Mouse (Mus musculus) MEL (cell line): ENCODE data around the gene Ap5z1. TPM values are rescaled to one million over a fixed set of nuclear protein-coding genes. Genes with fewer than 3 reads are reported as not detected.

Source experiments
- DNase-seq: peaks from one replicate; pipeline ENCODE4 v3.0.0; 2011; ENCODE audit warnings: low read depth, low spot score
- H3K27ac ChIP-seq: 2 replicates; pipeline ENCODE4 v1.5.1; 2012; ENCODE audit warnings: low read depth, mild to moderate bottlenecking, control low read depth, low read length, moderate library complexity; ENCODE audit not compliant: control insufficient read depth
- H3K27me3 ChIP-seq, 2 experiments: fragments of 150-350 bp in 1 of 2; sonication (generic) in 1 of 2; 2 replicates each; pipeline ENCODE4 v1.6.1; 2012; ENCODE audit warnings: low read length in 2 of 2, mild to moderate bottlenecking in 2 of 2, improper control_type of control experiment in 1 of 2, moderate library complexity in 1 of 2; ENCODE audit not compliant: insufficient read depth in 2 of 2, control insufficient read depth in 1 of 2
- H3K36me3 ChIP-seq, 2 experiments: 2 replicates each; pipeline ENCODE4 v1.6.1; 2012 to 2014; ENCODE audit warnings: low read length in 2 of 2, improper control_type of control experiment in 1 of 2, inconsistent platforms in 1 of 2, mild to moderate bottlenecking in 1 of 2; ENCODE audit not compliant: insufficient read depth in 2 of 2, control insufficient read depth in 1 of 2
- H3K4me1 ChIP-seq, 2 experiments: fragments of 150-350 bp in 1 of 2; sonication (generic) in 1 of 2; 2 replicates each; pipeline ENCODE4 v1.6.1; 2012; ENCODE audit warnings: low read length in 2 of 2, improper control_type of control experiment in 1 of 2, mild to moderate bottlenecking in 1 of 2; ENCODE audit not compliant: insufficient read depth in 2 of 2, control insufficient read depth in 1 of 2
- H3K4me3 ChIP-seq, 2 experiments: fragments of 150-350 bp in 1 of 2; sonication (generic) in 1 of 2; 2 replicates each; pipeline ENCODE4 v1.5.1; 2012; ENCODE audit warnings: low read depth in 2 of 2, low read length in 2 of 2, mild to moderate bottlenecking in 2 of 2, moderate library complexity in 2 of 2, control low read depth in 1 of 2, improper control_type of control experiment in 1 of 2; ENCODE audit not compliant: control insufficient read depth in 1 of 2, insufficient read depth in 1 of 2
- H3K79me2 ChIP-seq: 2 replicates; pipeline ENCODE4 v1.6.1; 2012; ENCODE audit warnings: mild to moderate bottlenecking, low read length, moderate library complexity; ENCODE audit not compliant: control insufficient read depth, poor library complexity, insufficient read depth
- H3K9ac ChIP-seq: 2 replicates; pipeline ENCODE4 v1.6.1; 2012; ENCODE audit warnings: low read depth, mild to moderate bottlenecking, control low read depth, low read length, moderate library complexity; ENCODE audit not compliant: control insufficient read depth, poor library complexity, severe bottlenecking
- H3K9me3 ChIP-seq: fragments of 150-350 bp; sonication (generic); replicated peaks from 2 replicates; pipeline ENCODE4 v1.6.1; 2012; ENCODE audit warnings: mild to moderate bottlenecking, low read length, improper control_type of control experiment, moderate library complexity; ENCODE audit not compliant: insufficient read depth
- BHLHE40 ChIP-seq: IDR thresholded peaks from 2 replicates; pipeline ENCODE4 v1.6.1; 2012; ENCODE audit warnings: low read depth, mild to moderate bottlenecking, inconsistent platforms, low read length, improper control_type of control experiment, borderline replicate concordance
- CTCF ChIP-seq, 3 experiments: IDR thresholded peaks in 2 of 3; conservative IDR thresholded peaks in 1 of 3; 2 replicates each; pipeline ENCODE4 v1.5.1; 2011 to 2012; ENCODE audit warnings: low read length in 3 of 3, low read depth in 2 of 3, mild to moderate bottlenecking in 2 of 3, improper control_type of control experiment in 1 of 3, inconsistent platforms in 1 of 3, mixed read lengths in 1 of 3, moderate library complexity in 1 of 3; ENCODE audit not compliant: control insufficient read depth in 1 of 3, insufficient read depth in 1 of 3, poor library complexity in 1 of 3, severe bottlenecking in 1 of 3
- E2F4 ChIP-seq: IDR thresholded peaks from 2 replicates; pipeline ENCODE4 v1.6.1; 2011; ENCODE audit warnings: low read depth, low read length, improper control_type of control experiment, borderline replicate concordance
- EP300 ChIP-seq, 2 experiments: IDR thresholded peaks; 2 replicates each; pipeline ENCODE4 v1.6.1; 2011; ENCODE audit warnings: improper control_type of control experiment in 2 of 2, low read length in 2 of 2, low read depth in 1 of 2, mild to moderate bottlenecking in 1 of 2
- GABPA ChIP-seq: IDR thresholded peaks from 2 replicates; pipeline ENCODE4 v1.6.1; 2012; ENCODE audit warnings: low read depth, mild to moderate bottlenecking, inconsistent platforms, low read length, improper control_type of control experiment, moderate library complexity
- GATA1 ChIP-seq: IDR thresholded peaks from 2 replicates; pipeline ENCODE4 v1.6.1; 2011; ENCODE audit warnings: low read depth, low read length, improper control_type of control experiment
- JUND ChIP-seq: IDR thresholded peaks from 2 replicates; pipeline ENCODE4 v1.6.1; 2011; ENCODE audit warnings: low read depth, mild to moderate bottlenecking, improper control_type of control experiment, low read length
- MAX ChIP-seq: IDR thresholded peaks from 2 replicates; pipeline ENCODE4 v1.6.1; 2011; ENCODE audit warnings: low read length, improper control_type of control experiment
- MXI1 ChIP-seq: IDR thresholded peaks from 2 replicates; pipeline ENCODE4 v1.6.1; 2011; ENCODE audit warnings: mild to moderate bottlenecking, low read depth, low read length, improper control_type of control experiment
- NELFE ChIP-seq: IDR thresholded peaks from 2 replicates; pipeline ENCODE4 v1.6.1; 2011; ENCODE audit warnings: low read depth, low read length, improper control_type of control experiment
- RCOR1 ChIP-seq: IDR thresholded peaks from 2 replicates; pipeline ENCODE4 v1.6.1; 2012; ENCODE audit warnings: low read depth, mild to moderate bottlenecking, inconsistent platforms, low read length, improper control_type of control experiment
- SIN3A ChIP-seq: IDR thresholded peaks from 2 replicates; pipeline ENCODE4 v1.6.1; 2012; ENCODE audit warnings: low read length, improper control_type of control experiment, inconsistent platforms
- UBTF ChIP-seq: IDR thresholded peaks from 2 replicates; pipeline ENCODE4 v1.6.1; 2012; ENCODE audit warnings: low read depth, mild to moderate bottlenecking, inconsistent platforms, low read length, improper control_type of control experiment, moderate library complexity, borderline replicate concordance; ENCODE audit not compliant: insufficient read depth
- ZNF384 ChIP-seq: IDR thresholded peaks from 2 replicates; pipeline ENCODE4 v1.6.1; 2012; ENCODE audit warnings: low read depth, mild to moderate bottlenecking, inconsistent platforms, low read length, improper control_type of control experiment
- polyA plus RNA-seq, 2 experiments: library from polyadenylated mRNA; stranded (reverse) in 1 of 2; unstranded in 1 of 2; fragments of >175 nt in 1 of 2; fragments of >200 nt in 1 of 2; gene quantifications; 2 replicates each; pipeline versions ENCODE4 v1.2.1 to v1.2.4; 2012; ENCODE audit warnings: low replicate concordance in 2 of 2, low read depth in 1 of 2; ENCODE audit not compliant: insufficient read length in 2 of 2, insufficient read depth in 1 of 2, missing spikeins in 1 of 2
- total RNA-seq: library from RNA; depleted of rRNA; stranded (reverse); fragments of 300-350 nt; gene quantifications from 2 replicates; pipeline ENCODE4 v1.2.3, GENCODE M21; 2012

The Ap5z1 gene
- total and polyA plus RNA-seq, 3 experiments: 4.4 to 13.5 TPM; not detected in 1

GRCm38 (mm10) chr5:142512112-142512511, 48.4 kb downstream of the Ap5z1 start:
- H3K27me3 ChIP-seq: peaks cover 0 to 3% of the 10 kb centered on the region in 2 experiments; a peak in 2 of 4 replicates
- H3K9ac ChIP-seq: no peak overlapping the region
- H3K79me2 ChIP-seq: no peaks in the 10 kb centered on the region
- no peak overlapping the region for H3K4me3 ChIP-seq
- DNase-seq: no peak
- H3K36me3 ChIP-seq: no peaks in the 10 kb centered on the region
- TF ChIP-seq BHLHE40: no peak
- TF ChIP-seq MAX: no peak
- TF ChIP-seq SIN3A: no peak
- no peak for TF ChIP-seq JUND
- no peak for TF ChIP-seq MXI1
- no peaks in the 10 kb centered on the region for H3K9me3 ChIP-seq
- H3K27ac ChIP-seq: no peak overlapping the region
- H3K4me1 ChIP-seq: no peaks in the 10 kb centered on the region

GRCm38 (mm10) chr5:142518973-142519372, 55.2 kb downstream of the Ap5z1 start:
- no peak for DNase-seq
- TF ChIP-seq UBTF (no peak), E2F4 (no peak)
- TF ChIP-seq, all 39 proteins: peak for 0
- Histone ChIP-seq H3K27me3 (peaks cover 0 to 2% of the 10 kb centered on the region in 2 experiments; a peak in 2 of 4 replicates), H3K4me3 (no peak overlapping the region), H3K27ac (no peak overlapping the region), H3K4me1 (peaks cover 0 to 4% of the 10 kb centered on the region in 2 experiments; a peak in 1 of 4 replicates), H3K9ac (no peak overlapping the region), H3K36me3 (no peaks in the 10 kb centered on the region), H3K79me2 (no peaks in the 10 kb centered on the region), H3K9me3 (no peaks in the 10 kb centered on the region)

- Histone ChIP-seq H3K27ac (no peak overlapping the region), H3K4me3 (no peak overlapping the region), H3K79me2 (no peaks in the 10 kb centered on the region), H3K36me3 (no peaks in the 10 kb centered on the region), H3K9ac (no peak overlapping the region), H3K9me3 (no peaks in the 10 kb centered on the region), H3K4me1 (peaks cover 0 to 4% of the 10 kb centered on the region in 2 experiments; a peak in 1 of 4 replicates), H3K27me3 (peaks cover 0 to 2% of the 10 kb centered on the region in 2 experiments; a peak in 2 of 4 replicates)
- TF ChIP-seq EP300 (IDR thresholded peaks at IDR 0.05; ENCODE audit: low read depth in 1 of 2, low read length in 2 of 2) (no peak), E2F4 (no peak), RCOR1 (no peak), ZNF384 (no peak), MXI1 (no peak), GATA1 (no peak), NELFE (no peak), CTCF (IDR thresholded peaks at IDR 0.05 in 2 of 3, conservative IDR thresholded peaks at IDR 0.05 in 1 of 3; ENCODE audit: control insufficient read depth in 1 of 3, insufficient read depth in 1 of 3, low read depth in 2 of 3, low read length in 3 of 3, poor library complexity in 1 of 3, severe bottlenecking in 1 of 3) (no peak), GABPA (no peak), UBTF (no peak)
- no peak for DNase-seq
Measured at GRCm38 (mm10) chr5:142520360-142520759, 56.6 kb downstream of the Ap5z1 start.
